8 mouse cellular contexts compared by ENCODE assay signal in genomic region chr8:123806374-123806935, GRCm38 (mm10). TPM values are rescaled to one million over a fixed set of nuclear protein-coding genes. Genes with fewer than 3 reads are reported as not detected.
A peak's percentile ranks its signal among the peaks of the same experiment; 100 is the strongest.
DNase-seq lines count a peak whose midpoint lies in the region; ATAC-seq and TF ChIP-seq lines count a peak whose summit lies in the region.

No protein-coding gene starts in this region.

- DNase-seq in left cerebral cortex, adult 2 months (ENCODE audit: extremely low spot score in 1 of 2, low spot score in 2 of 2): no peak
- no peak for DNase-seq in left cerebral cortex, adult 18-20 months (ENCODE audit: low spot score in 2 of 2)
- DNase-seq in embryonic facial prominence, embryonic 11.5 days (ENCODE audit: low spot score): no peak
- DNase-seq in urinary bladder, postnatal 4 days (ENCODE audit: low spot score in 2 of 2): no peak
- no peak for DNase-seq in layer of hippocampus, adult 11-12 months (ENCODE audit: low spot score)
- DNase-seq in yolk sac, embryonic 10.5 days (ENCODE audit: low spot score): no peak

- ATAC-seq in embryonic facial prominence, embryonic 11.5 days (replicated peaks; ENCODE audit: insufficient number of reproducible peaks, low FRiP score, low TSS enrichment, low read depth): peak; percentile 11; the same call in 1 of the 2 replicates
- 0 out of 2 replicates have a peak, but pooled peaks have one; percentile 1 for ATAC-seq in hindbrain, embryonic 16.5 days
- peak; percentile 15 for ATAC-seq in midbrain, embryonic 16.5 days

- H3K36me3 ChIP-seq in embryonic facial prominence, embryonic 11.5 days (replicated peaks; ENCODE audit: control insufficient read depth, insufficient read depth, low read depth, low read length): no peaks in the 10 kb centered on the region
- H3K36me3 ChIP-seq in hindbrain, embryonic 16.5 days (ENCODE audit: control insufficient read depth, insufficient read depth, low read length): no peaks in the 10 kb centered on the region
- no peaks in the 10 kb centered on the region for H3K36me3 ChIP-seq in midbrain, embryonic 16.5 days (ENCODE audit: control insufficient read depth, insufficient read depth, low read length)

- H3K9me3 ChIP-seq in embryonic facial prominence, embryonic 11.5 days (replicated peaks; ENCODE audit: control insufficient read depth, low read length): no peaks in the 10 kb centered on the region
- no peaks in the 10 kb centered on the region for H3K9me3 ChIP-seq in hindbrain, embryonic 16.5 days (ENCODE audit: control insufficient read depth, low read length)
- H3K9me3 ChIP-seq in midbrain, embryonic 16.5 days (replicated peaks; ENCODE audit: control insufficient read depth, low read length, poor library complexity, severe bottlenecking): no peaks in the 10 kb centered on the region

- WGBS in embryonic facial prominence, embryonic 11.5 days: 3% methylated on average over 12 of the region's 12 CpGs
- 2% methylated on average over 12 of the region's 12 CpGs for WGBS in hindbrain, embryonic 16.5 days
- under 1% methylated on average over 12 of the region's 12 CpGs for WGBS in midbrain, embryonic 16.5 days

- intact Hi-C loops in left cerebral cortex, adult 2 months (cut with DNase I): no loop called here

- peaks cover 4% of the 10 kb centered on the region for H3K4me1 ChIP-seq in embryonic facial prominence, embryonic 11.5 days (ENCODE audit: control insufficient read depth, insufficient read depth, low read length)
- peaks cover 19% of the 10 kb centered on the region for H3K4me1 ChIP-seq in hindbrain, embryonic 16.5 days (ENCODE audit: control insufficient read depth, insufficient read depth, low read depth, low read length)
- H3K4me1 ChIP-seq in midbrain, embryonic 16.5 days (ENCODE audit: control insufficient read depth, insufficient read depth, low read length): peaks cover 28% of the 10 kb centered on the region

- TF ChIP-seq CTCF in left cerebral cortex, adult 2 months (IDR thresholded peaks at IDR 0.05): no peak

- H3K4me3 ChIP-seq in left cerebral cortex, adult 2 months: peak overlapping the region; percentile 71
- H3K4me3 ChIP-seq in embryonic facial prominence, embryonic 11.5 days (ENCODE audit: low read depth, low read length): peak overlapping the region; percentile 65
- H3K4me3 ChIP-seq in hindbrain, embryonic 16.5 days (ENCODE audit: low read length): peak overlapping the region; percentile 79
- peak overlapping the region; percentile 65 for H3K4me3 ChIP-seq in midbrain, embryonic 16.5 days (ENCODE audit: low read depth, low read length)

- H3K9ac ChIP-seq in embryonic facial prominence, embryonic 11.5 days (replicated peaks; ENCODE audit: low read length): peak overlapping the region; percentile 77
- H3K9ac ChIP-seq in hindbrain, embryonic 16.5 days (ENCODE audit: low read depth, low read length): peak overlapping the region; percentile 95
- peak overlapping the region; percentile 84 for H3K9ac ChIP-seq in midbrain, embryonic 16.5 days (ENCODE audit: low read depth, low read length)

- H3K27me3 ChIP-seq in embryonic facial prominence, embryonic 11.5 days (ENCODE audit: control insufficient read depth, insufficient read depth, low read length): no peaks in the 10 kb centered on the region
- H3K27me3 ChIP-seq in hindbrain, embryonic 16.5 days (replicated peaks; ENCODE audit: control insufficient read depth, insufficient read depth, low read length): no peaks in the 10 kb centered on the region
- H3K27me3 ChIP-seq in midbrain, embryonic 16.5 days (ENCODE audit: control insufficient read depth, insufficient read depth, low read depth, low read length): no peaks in the 10 kb centered on the region

- H3K27ac ChIP-seq in left cerebral cortex, adult 2 months: peak overlapping the region; percentile 96
- H3K27ac ChIP-seq in embryonic facial prominence, embryonic 11.5 days (replicated peaks; ENCODE audit: low read depth, low read length): peak overlapping the region; percentile 48
- peak overlapping the region; percentile 84 for H3K27ac ChIP-seq in hindbrain, embryonic 16.5 days (ENCODE audit: low read depth, low read length)
- peak overlapping the region; percentile 79 for H3K27ac ChIP-seq in midbrain, embryonic 16.5 days (ENCODE audit: low read length)

- H3K4me2 ChIP-seq in embryonic facial prominence, embryonic 11.5 days (ENCODE audit: low read depth, low read length): peak overlapping the region; percentile 86
- H3K4me2 ChIP-seq in hindbrain, embryonic 16.5 days (ENCODE audit: low read length): peak overlapping the region; percentile 94
- H3K4me2 ChIP-seq in midbrain, embryonic 16.5 days (ENCODE audit: low read length): peak overlapping the region; percentile 80

RNA-seq across cellular contexts. Expression of gene Rab4a, which starts 0.7 kb away (rescaled TPM):
- total RNA-seq in left cerebral cortex, adult 2 months (2021): 10 to 100 TPM; 39.8 to 48.9 TPM
- total RNA-seq in left cerebral cortex, adult 18-20 months (2021): 10 to 100 TPM; 45.1 to 50.6 TPM
- polyA plus RNA-seq in embryonic facial prominence, embryonic 11.5 days (2014; fragmentation: Nextera tagmentation; extraction: Ambion mirVana): 56.7 and 57.3 TPM in 2 replicates
- 86.1 and 87.4 TPM in 2 replicates for polyA plus RNA-seq in hindbrain, embryonic 16.5 days (2015; fragmentation: Nextera tagmentation; extraction: Ambion mirVana)
- polyA plus RNA-seq in midbrain, embryonic 16.5 days (2015; fragmentation: Nextera tagmentation; extraction: Ambion mirVana): 79.2 and 81.0 TPM in 2 replicates

RNA-seq across cellular contexts. Expression of gene Ccsap, which starts 53.6 kb away (rescaled TPM):
- 10 to 100 TPM; 65.9 to 75.4 TPM for total RNA-seq in left cerebral cortex, adult 2 months (2021)
- 10 to 100 TPM; 62.6 to 74.7 TPM for total RNA-seq in left cerebral cortex, adult 18-20 months (2021)
- 5.6 and 6.9 TPM in 2 replicates for polyA plus RNA-seq in embryonic facial prominence, embryonic 11.5 days (2014; fragmentation: Nextera tagmentation; extraction: Ambion mirVana)
- 4.8 and 4.9 TPM in 2 replicates for polyA plus RNA-seq in hindbrain, embryonic 16.5 days (2015; fragmentation: Nextera tagmentation; extraction: Ambion mirVana)
- 3.8 and 4.1 TPM in 2 replicates for polyA plus RNA-seq in midbrain, embryonic 16.5 days (2015; fragmentation: Nextera tagmentation; extraction: Ambion mirVana)
